Mouse (Mus musculus) spleen, adult 2 months (tissue): ENCODE results near the gene Dnm2.

Experiments
- CTCF ChIP-seq: fragments of 200-500 bp; IDR thresholded peaks from 2 replicates; pipeline ENCODE4 v1.5.1; 2011; ENCODE audit warnings: mild to moderate bottlenecking, inconsistent platforms; ENCODE audit not compliant: insufficient read depth, insufficient read length, insufficient replicate concordance; ENCODE audit errors: extremely low read depth
- POLR2A ChIP-seq: fragments of 200-500 bp; IDR thresholded peaks from 2 replicates; pipeline ENCODE4 v1.6.1; 2011; ENCODE audit warnings: low read depth, low read length, inconsistent platforms

- TF ChIP-seq POLR2A (peak; percentile 49), CTCF (no peak)
These were observed 12.8 kb upstream of the Dnm2 start, which contains the start of gene Qtrt1 for GRCm38 (mm10) chr9:21411669-21412550.
